Comparison of ENCODE assay signal across 36 mouse cellular contexts in genomic region chr8:70711041-70711440, GRCm38 (mm10). TPM values are rescaled to one million over a fixed set of nuclear protein-coding genes. Genes with fewer than 3 reads are reported as not detected.
DNase-seq lines count a peak whose midpoint lies in the region.
"Had no signal": no experiment of that assay in that cellular context is flagged by ENCODE, and none has a peak within 500 bp of the region (broad histone marks: within the 10 kb centered on the region; RNA-seq: fewer than 3 reads in every experiment).

No protein-coding gene starts in this region.

- intact Hi-C loops in gastrocnemius, postnatal 14 days (cut with DNase I; ENCODE audit: low total_unique reads): loop anchor here (5.0 kb wide), 1 partner anchor 36 kb away; no protein-coding TSS in a partner anchor
- intact Hi-C loops in gastrocnemius, postnatal 36 days (cut with DNase I): no loop called here

- DNase-seq in adrenal gland, adult 2 months: peak; percentile 91
- no peak for DNase-seq in adrenal gland, postnatal 4 days (ENCODE audit: low spot score in 2 of 2)
- peak; percentile 11 for DNase-seq in gastrocnemius, postnatal 14 days
- no peak for DNase-seq in gastrocnemius, postnatal 36 days
- peak; percentile 88 for DNase-seq in adrenal gland, adult 8-10 months
- DNase-seq in adrenal gland, postnatal 36 days: peak; percentile 86 to 92
- DNase-seq in spleen, adult 12 weeks (ENCODE audit: low spot score): no peak
- DNase-seq: cerebellum, adult 8-10 months; heart, adult 18-20 months; kidney, adult 18-20 months; kidney, postnatal 4 days; layer of hippocampus, postnatal 36 days; liver, embryonic 13.5 days; lung, adult 18-20 months; lung, postnatal 4 days; right cerebral cortex, postnatal 25 days; spleen, adult 18-20 months; thymus, adult 18-20 months; thymus, postnatal 25 days had no signal

RNA-seq across cellular contexts. Expression of gene Gm3336, which starts 7.3 kb away (rescaled TPM):
- total RNA-seq in adrenal gland, adult 2 months (2021): under 1 TPM in 1 of 2 experiments, not detected in 1; 0.69 TPM
- polyA plus RNA-seq in adrenal gland, adult 2 months (2012; rRNA removed): 0.51 and 0.97 TPM in 2 replicates
- not detected for total RNA-seq in adrenal gland, postnatal 4 days (2021)
- not detected for total RNA-seq in gastrocnemius, postnatal 14 days (2021)
- not detected for total RNA-seq in gastrocnemius, postnatal 36 days (2021)
- not detected for total RNA-seq in adrenal gland, adult 8-10 months (2022)
- not detected for total RNA-seq in adrenal gland, postnatal 36 days (2021)
- total RNA-seq: gastrocnemius, adult 8-10 months; heart, adult 18-20 months; heart, postnatal 14 days; layer of hippocampus, postnatal 36 days; left cerebral cortex, postnatal 10 days; midbrain, postnatal 0 days had no signal
- polyA plus RNA-seq: brain, embryonic 14.5 days; embryonic facial prominence, embryonic 11.5 days; forebrain, embryonic 16.5 days; heart, embryonic 13.5 days; hindbrain, embryonic 10.5 days; hindbrain, embryonic 15.5 days; limb, embryonic 10.5 days; limb, embryonic 15.5 days; liver, embryonic 13.5 days; midbrain, embryonic 12.5 days; midbrain, postnatal 0 days; neural tube, embryonic 13.5 days had no signal

RNA-seq across cellular contexts. Expression of gene Iqcn, which starts 7.8 kb away (rescaled TPM):
- under 1 TPM in 1 of 2 experiments, not detected in 1; 0.12 TPM for total RNA-seq in adrenal gland, adult 2 months (2021)
- polyA plus RNA-seq in adrenal gland, adult 2 months (2012; rRNA removed): 0.25 and 0.28 TPM in 2 replicates
- under 1 TPM; 0.14 to 0.25 TPM for total RNA-seq in adrenal gland, postnatal 4 days (2021)
- total RNA-seq in gastrocnemius, postnatal 14 days (2021): under 1 TPM in 1 of 2 experiments, not detected in 1; 0.04 TPM
- under 1 TPM in 1 of 2 experiments, not detected in 1; 0.05 TPM for total RNA-seq in gastrocnemius, postnatal 36 days (2021)
- total RNA-seq in adrenal gland, adult 8-10 months (2022): under 1 TPM in 3 of 4 experiments, not detected in 1; 0.07 to 0.09 (median 0.08) TPM
- not detected for total RNA-seq in adrenal gland, postnatal 36 days (2021)
- total RNA-seq: gastrocnemius, adult 8-10 months had no signal
- polyA plus RNA-seq: embryonic facial prominence, embryonic 11.5 days; G1E; heart, embryonic 13.5 days; hindbrain, embryonic 10.5 days; inflammation-experienced regulatory T-cells, adult 6 months; limb, embryonic 10.5 days; liver, embryonic 13.5 days; stomach, postnatal 0 days had no signal

RNA-seq across cellular contexts. Expression of gene Jund, which starts 12.3 kb away (rescaled TPM):
- total RNA-seq in adrenal gland, adult 2 months (2021): 100 to 1,000 TPM; 214 to 246 TPM
- polyA plus RNA-seq in adrenal gland, adult 2 months (2012; rRNA removed): 1,009 and 1,256 TPM in 2 replicates
- total RNA-seq in adrenal gland, postnatal 4 days (2021): 100 to 1,000 TPM; 185 to 195 TPM
- total RNA-seq in gastrocnemius, postnatal 14 days (2021): 10 to 100 TPM; 73.5 to 87.4 TPM
- total RNA-seq in gastrocnemius, postnatal 36 days (2021): 10 to 100 TPM; 60.6 to 77.9 TPM
- total RNA-seq in adrenal gland, adult 8-10 months (2022): 100 to 1,000 TPM; 187 to 329 (median 253) TPM
- total RNA-seq in adrenal gland, postnatal 36 days (2021): 100 to 1,000 TPM; 219 to 227 TPM

RNA-seq across cellular contexts. Expression of gene Pde4c, which starts 12.5 kb away (rescaled TPM):
- total RNA-seq in adrenal gland, adult 2 months (2021): 1 to 10 TPM in 1 of 2 experiments, under 1 TPM in 1; 0.76 to 1.0 TPM
- polyA plus RNA-seq in adrenal gland, adult 2 months (2012; rRNA removed): 2.9 and 3.3 TPM in 2 replicates
- 1 to 10 TPM; 2.2 to 5.6 TPM for total RNA-seq in adrenal gland, postnatal 4 days (2021)
- total RNA-seq in gastrocnemius, postnatal 14 days (2021): 1 to 10 TPM; 2.9 to 3.4 TPM
- total RNA-seq in gastrocnemius, postnatal 36 days (2021): 1 to 10 TPM; 1.9 to 2.1 TPM
- total RNA-seq in adrenal gland, adult 8-10 months (2022): under 1 TPM; 0.26 to 0.86 (median 0.30) TPM
- 1 to 10 TPM in 1 of 2 experiments, under 1 TPM in 1; 0.33 to 1.2 TPM for total RNA-seq in adrenal gland, postnatal 36 days (2021)
- polyA plus RNA-seq: heart, embryonic 13.5 days had no signal

RNA-seq across cellular contexts. Expression of gene Lsm4, which starts 38.0 kb away (rescaled TPM):
- total RNA-seq in adrenal gland, adult 2 months (2021): 10 to 100 TPM; 65.2 to 88.5 TPM
- polyA plus RNA-seq in adrenal gland, adult 2 months (2012; rRNA removed): 81.3 and 112 TPM in 2 replicates
- total RNA-seq in adrenal gland, postnatal 4 days (2021): 10 to 100 TPM; 96.6 to 99.0 TPM
- total RNA-seq in gastrocnemius, postnatal 14 days (2021): 10 to 100 TPM; 65.9 to 77.0 TPM
- total RNA-seq in gastrocnemius, postnatal 36 days (2021): 10 to 100 TPM; 54.9 to 63.3 TPM
- 100 to 1,000 TPM in 1 of 4 experiments, 10 to 100 TPM in 3; 81.4 to 101 (median 86.6) TPM for total RNA-seq in adrenal gland, adult 8-10 months (2022)
- 10 to 100 TPM; 74.3 to 84.4 TPM for total RNA-seq in adrenal gland, postnatal 36 days (2021)

Comparison
In these comparisons a context has a peak if more than half of its experiments do, and no peak if none do; other contexts are left out.
1. DNase-seq: peak in adrenal gland, adult 2 months (single experiment), gastrocnemius, postnatal 14 days (single experiment), adrenal gland, adult 8-10 months (single experiment) and adrenal gland, postnatal 36 days (2 of 2); none in adrenal gland, postnatal 4 days (0 of 2), gastrocnemius, postnatal 36 days (0 of 2) and spleen, adult 12 weeks (single experiment).